Mouse (Mus musculus) intestine, embryonic 14.5 days (tissue): ENCODE results near the gene Efcab12. TPM values are rescaled to one million over a fixed set of nuclear protein-coding genes. Genes with fewer than 3 reads are reported as not detected.

ENCODE experiments used
- microRNA-seq: library from miRNA; unstranded; fragments of <30 nt; microRNA quantifications from one replicate; pipeline ENCODE4, GENCODE M21; 2016
- polyA plus RNA-seq: library from polyadenylated mRNA; unstranded; fragments of >200 nt; fragmentation: Nextera tagmentation; extraction: Ambion mirVana; gene quantifications from 2 replicates; pipeline ENCODE4 v1.2.1, GENCODE M21; 2014

Gene Efcab12
- polyA plus RNA-seq, 1 experiment from 2014 or later = 0.69 TPM

Small RNAs within 50 kb of the gene (microRNA-seq; reads per million reads assigned to microRNA genes)
- gene Mir7660 = not detected

Other genes with a start within 250 kb of the Efcab12 start
- gene Mkrn2os, start 245.8 kb downstream of the Efcab12 start, polyA plus RNA-seq = 26.2 and 32.0 TPM in 2 replicates
- gene Mkrn2, start 236.5 kb downstream of the Efcab12 start, polyA plus RNA-seq = 28.0 and 32.0 TPM in 2 replicates
- gene Raf1, start 161.8 kb downstream of the Efcab12 start, polyA plus RNA-seq = 114 and 122 TPM in 2 replicates
- gene Tmem40, start 76.0 kb downstream of the Efcab12 start, polyA plus RNA-seq = 0.48 and 0.51 TPM in 2 replicates
- 29.6 and 30.2 TPM in 2 replicates for gene Cand2, start 63.9 kb downstream of the Efcab12 start, polyA plus RNA-seq
- gene Rpl32, start 29.7 kb downstream of the Efcab12 start, polyA plus RNA-seq = 2,668 and 2,809 TPM in 2 replicates
- gene Mbd4, start 15.0 kb upstream of the Efcab12 start, polyA plus RNA-seq = 14.7 and 18.4 TPM in 2 replicates
- 18.4 and 21.5 TPM in 2 replicates for gene Ift122, start 15.1 kb upstream of the Efcab12 start, polyA plus RNA-seq
- gene Rho, start 93.3 kb upstream of the Efcab12 start, polyA plus RNA-seq = 0.07 TPM in 1 of 2 replicates, not detected in the other
- gene H1foo, start 106.5 kb upstream of the Efcab12 start, polyA plus RNA-seq = not detected in 2 replicates
- gene Plxnd1, start 156.6 kb upstream of the Efcab12 start, polyA plus RNA-seq = 39.7 and 46.5 TPM in 2 replicates